Mouse (Mus musculus) liver, postnatal 0 days (tissue): ENCODE data around the gene Nubpl. TPM values are rescaled to one million over a fixed set of nuclear protein-coding genes. Genes with fewer than 3 reads are reported as not detected.
"Not testable (repeated sequence)": the region's sequence is repeated elsewhere in the genome, so short reads cannot be mapped to it uniquely, and the experiment has no call there.

Experiments used
- ATAC-seq: fragments of 200-750 bp; cut with Nextera tagmentation; 2 replicates; pipeline ENCODE4 v1.8.0; 2017; ENCODE audit warnings: mild to moderate bottlenecking, moderate library complexity
- DNase-seq: peaks from one replicate; pipeline ENCODE4 v3.0.0-alpha.2; 2016
- H3K27ac ChIP-seq: fragments of 300-500 bp; sonication (generic); 2 replicates; pipeline ENCODE4 v1.5.1; 2014; ENCODE audit warnings: antibody characterized with exemption, moderate library complexity, mild to moderate bottlenecking, low read depth
- H3K27me3 ChIP-seq: fragments of 300-500 bp; sonication (generic); 2 replicates; pipeline ENCODE4 v1.6.1; 2014; ENCODE audit warnings: low read length, control low read depth, mixed read lengths; ENCODE audit not compliant: insufficient read depth
- H3K36me3 ChIP-seq: fragments of 300-500 bp; sonication (generic); replicated peaks from 2 replicates; pipeline ENCODE4 v1.6.1; 2014; ENCODE audit warnings: mild to moderate bottlenecking, control low read depth, low read length, moderate library complexity, mixed read lengths; ENCODE audit not compliant: insufficient read depth
- H3K4me1 ChIP-seq: fragments of 300-500 bp; sonication (generic); 2 replicates; pipeline ENCODE4 v1.6.1; 2014; ENCODE audit warnings: antibody characterized with exemption, mild to moderate bottlenecking, control low read depth; ENCODE audit not compliant: insufficient read depth
- H3K4me2 ChIP-seq: fragments of 300-500 bp; sonication (generic); 2 replicates; pipeline ENCODE4 v1.6.1; 2014; ENCODE audit warnings: low read depth, mild to moderate bottlenecking, low read length, moderate library complexity, mixed read lengths
- H3K4me3 ChIP-seq: fragments of 300-500 bp; sonication (generic); 2 replicates; pipeline ENCODE4 v1.5.1; 2014; ENCODE audit warnings: low read depth, low read length
- H3K9ac ChIP-seq: fragments of 300-500 bp; sonication (generic); replicated peaks from 2 replicates; pipeline ENCODE4 v1.6.1; 2014; ENCODE audit warnings: mild to moderate bottlenecking, moderate library complexity
- H3K9me3 ChIP-seq: fragments of 300-500 bp; sonication (generic); 2 replicates; pipeline ENCODE4 v1.6.1; 2016; ENCODE audit warnings: mild to moderate bottlenecking, control low read depth, low read length, mixed read lengths
- CTCF ChIP-seq: sonication (generic); IDR thresholded peaks from 2 replicates; pipeline ENCODE4 v1.5.1; 2016; ENCODE audit warnings: antibody characterized with exemption, low read depth
- EP300 ChIP-seq: IDR thresholded peaks from 2 replicates; pipeline ENCODE4 v1.6.1; 2016; ENCODE audit warnings: antibody characterized with exemption, low read depth, mild to moderate bottlenecking
- WGBS: fragments of 180-500 bp; shearing (Covaris S2); extraction: QIAGEN DNeasy Blood & Tissue Kit; methylation state at CpG from one replicate; pipeline ENCODE4 v1.1.7; 2014; ENCODE audit not compliant: insufficient replicate concordance; 5-methylcytosine and 5-hydroxymethylcytosine counted together
- polyA plus RNA-seq: library from polyadenylated mRNA; unstranded; fragments of >200 nt; fragmentation: Nextera tagmentation; extraction: Ambion mirVana; gene quantifications from 2 replicates; pipeline ENCODE4 v1.2.1, GENCODE M21; 2015

The Nubpl gene
- polyA plus RNA-seq, result 6.9 and 7.9 TPM in 2 replicates

GRCm38 (mm10) chr12:52097650-52098070 is at the start of gene Nubpl:
Gene Nubpl (plus strand): TSS chr12:52097737.
- Histone ChIP-seq H3K4me1 (no peaks in the 10 kb centered on the region), H3K27me3 (no peaks in the 10 kb centered on the region), H3K36me3 (no peaks in the 10 kb centered on the region), H3K9me3 (no peaks in the 10 kb centered on the region), H3K27ac (no peak within 1 kb of the TSS), H3K4me2 (peak within 1 kb of the TSS; percentile 73), H3K4me3 (peak within 1 kb of the TSS; percentile 69), H3K9ac (peak within 1 kb of the TSS; percentile 76)
- no peak for TF ChIP-seq CTCF
- no peak for TF ChIP-seq EP300
- under 1% methylated on average over 32 of the region's 32 CpGs for WGBS
- DNase-seq, result peak; percentile 94
- ATAC-seq, result peak; percentile 98

GRCm38 (mm10) chr12:52049324-52049723 is 48.2 kb upstream of the Nubpl start:
- no peak overlapping the region for H3K4me2 ChIP-seq
- no peaks in the 10 kb centered on the region for H3K36me3 ChIP-seq
- no peak for DNase-seq
- H3K9me3 ChIP-seq, result no peaks in the 10 kb centered on the region
- no peak overlapping the region for H3K9ac ChIP-seq
- no peak overlapping the region for H3K27ac ChIP-seq
- no peaks in the 10 kb centered on the region for H3K4me1 ChIP-seq
- H3K27me3 ChIP-seq, result no peaks in the 10 kb centered on the region
- no peak overlapping the region for H3K4me3 ChIP-seq
- no peak for TF ChIP-seq CTCF
- no peak for TF ChIP-seq EP300
- no peak for ATAC-seq
- 23% methylated on average over 2 of the region's 2 CpGs for WGBS

DNA sequence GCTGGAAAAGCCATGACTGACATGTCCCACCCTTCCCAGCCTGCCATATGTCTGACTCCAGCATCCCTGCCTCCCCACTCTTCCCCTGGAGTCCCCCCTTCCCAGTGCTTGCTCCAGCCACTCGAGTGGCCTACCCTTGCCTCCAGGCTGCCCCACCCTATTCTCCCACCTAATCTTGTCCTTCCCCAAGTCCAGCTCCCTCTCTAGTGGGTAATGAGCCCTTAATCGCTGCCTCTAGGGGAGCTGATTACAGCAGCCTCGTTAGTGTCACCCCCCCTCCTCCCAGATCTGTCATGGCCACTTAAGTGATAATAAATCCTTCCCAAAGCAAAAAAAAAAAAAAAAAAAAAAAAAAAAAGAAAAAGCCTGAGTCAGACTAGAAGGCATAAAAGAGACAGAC is 18.2 kb upstream of the Nubpl start:
- not testable (repeated sequence) for H3K4me1 ChIP-seq, DNase-seq, H3K9ac ChIP-seq, H3K36me3 ChIP-seq, H3K9me3 ChIP-seq, H3K4me2 ChIP-seq, H3K27ac ChIP-seq, H3K27me3 ChIP-seq, ATAC-seq, H3K4me3 ChIP-seq
- WGBS, result 20% methylated on average over 1 of the region's 3 CpGs

- Histone ChIP-seq H3K27ac (no peak overlapping the region), H3K9me3 (no peaks in the 10 kb centered on the region), H3K9ac (no peak overlapping the region), H3K4me2 (peak overlapping the region; percentile 73), H3K27me3 (no peaks in the 10 kb centered on the region), H3K4me3 (peak overlapping the region; percentile 69), H3K4me1 (no peaks in the 10 kb centered on the region), H3K36me3 (no peaks in the 10 kb centered on the region)
- TF ChIP-seq CTCF (no peak), EP300 (no peak)
- ATAC-seq, result peak; percentile 53
- no peak for DNase-seq
- 69% methylated on average over 13 of the region's 13 CpGs for WGBS
Observed at GRCm38 (mm10) chr12:52097049-52097649, 388 bp upstream of the Nubpl start.

DNA sequence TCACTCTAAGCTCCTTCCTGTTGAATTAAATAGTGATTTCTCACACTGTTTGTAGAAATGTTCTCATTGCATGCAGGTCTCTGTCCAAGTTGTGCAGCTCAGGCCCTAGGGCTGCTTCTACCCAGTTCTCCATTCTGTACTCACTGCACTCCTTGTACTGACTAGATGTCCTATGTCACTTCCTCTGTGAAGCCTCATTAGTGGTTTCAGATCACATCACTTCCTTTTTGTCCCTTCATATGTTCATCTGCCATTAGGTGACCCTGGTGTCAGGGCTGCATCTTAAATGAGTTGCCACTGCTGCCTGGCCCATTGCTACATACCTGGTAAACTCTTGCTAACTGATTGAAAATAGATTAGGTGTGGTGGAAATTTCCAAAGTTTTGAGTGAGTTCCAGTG is 22.7 kb downstream of the Nubpl start:
- H3K36me3 ChIP-seq, result no peaks in the 10 kb centered on the region
- no peak overlapping the region for H3K27ac ChIP-seq
- H3K4me3 ChIP-seq, result no peak overlapping the region
- H3K9me3 ChIP-seq, result no peaks in the 10 kb centered on the region
- DNase-seq, result no peak
- H3K9ac ChIP-seq, result no peak overlapping the region
- TF ChIP-seq EP300, result no peak
- TF ChIP-seq CTCF, result no peak
- H3K4me1 ChIP-seq, result no peaks in the 10 kb centered on the region
- H3K27me3 ChIP-seq, result no peaks in the 10 kb centered on the region
- ATAC-seq, result 0 out of 2 replicates have a peak, but pooled peaks have one; percentile 31
- H3K4me2 ChIP-seq, result no peak overlapping the region

GRCm38 (mm10) chr12:52126407-52126806 is 28.9 kb downstream of the Nubpl start:
- H3K27ac ChIP-seq, result no peak overlapping the region
- H3K4me3 ChIP-seq, result no peak overlapping the region
- ATAC-seq (no peak), DNase-seq (no peak)
- H3K9me3 ChIP-seq, result no peaks in the 10 kb centered on the region
- H3K9ac ChIP-seq, result no peak overlapping the region
- 63% methylated on average over 3 of the region's 3 CpGs for WGBS
- no peaks in the 10 kb centered on the region for H3K4me1 ChIP-seq
- TF ChIP-seq CTCF, result no peak
- no peak for TF ChIP-seq EP300
- no peaks in the 10 kb centered on the region for H3K27me3 ChIP-seq
- H3K4me2 ChIP-seq, result no peak overlapping the region
- H3K36me3 ChIP-seq, result no peaks in the 10 kb centered on the region

DNA sequence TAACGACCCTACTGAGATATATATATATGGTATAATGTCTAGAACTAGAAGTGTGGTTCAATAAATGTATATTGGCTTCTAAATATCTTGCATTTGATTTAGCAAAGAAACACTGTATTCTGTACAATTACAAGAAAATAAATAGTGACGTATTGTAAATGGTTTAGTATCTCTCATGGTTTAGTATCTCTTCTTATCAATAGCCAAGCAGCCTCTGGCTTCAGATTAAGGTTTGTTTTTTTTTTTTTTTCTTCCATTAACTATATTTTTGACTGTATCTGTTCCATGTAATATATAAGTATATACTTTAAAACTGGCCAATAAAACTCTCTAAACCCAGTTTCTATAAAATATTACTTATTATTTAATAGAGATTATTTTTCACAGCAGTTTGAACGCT is 31.5 kb downstream of the Nubpl start:
- H3K4me2 ChIP-seq, result no peak overlapping the region
- 71% methylated on average over 3 of the region's 3 CpGs for WGBS
- no peaks in the 10 kb centered on the region for H3K27me3 ChIP-seq
- DNase-seq (no peak), ATAC-seq (no peak)
- H3K36me3 ChIP-seq, result no peaks in the 10 kb centered on the region
- H3K4me1 ChIP-seq, result no peaks in the 10 kb centered on the region
- H3K4me3 ChIP-seq, result no peak overlapping the region
- H3K9me3 ChIP-seq, result no peaks in the 10 kb centered on the region
- no peak overlapping the region for H3K9ac ChIP-seq
- H3K27ac ChIP-seq, result no peak overlapping the region
- TF ChIP-seq CTCF, result no peak
- TF ChIP-seq EP300, result no peak
